Mouse (Mus musculus) small intestine, adult 2 months (tissue): Measurements from ENCODE around the gene Hormad2. TPM values are rescaled to one million over a fixed set of nuclear protein-coding genes. Genes with fewer than 3 reads are reported as not detected.

Experiments
- H3K27ac ChIP-seq: fragments of 200-500 bp; 2 replicates; pipeline ENCODE4 v1.5.1; 2012; ENCODE audit warnings: low read depth, low read length, control low read depth, inconsistent platforms; ENCODE audit not compliant: insufficient read depth
- H3K27me3 ChIP-seq: fragments of 200-500 bp; 2 replicates; pipeline ENCODE4 v1.6.1; 2012; ENCODE audit warnings: mild to moderate bottlenecking, moderate library complexity, low read length, inconsistent platforms; ENCODE audit not compliant: control insufficient read depth, insufficient read depth
- H3K36me3 ChIP-seq: fragments of 200-500 bp; 2 replicates; pipeline ENCODE4 v1.6.1; 2012; ENCODE audit warnings: mild to moderate bottlenecking, low read length, control low read depth, inconsistent platforms; ENCODE audit not compliant: control insufficient read depth, insufficient read depth
- H3K4me1 ChIP-seq: fragments of 200-500 bp; 2 replicates; pipeline ENCODE4 v1.6.1; 2012; ENCODE audit warnings: low read length, inconsistent platforms, mixed read lengths; ENCODE audit not compliant: control insufficient read depth, insufficient read depth, insufficient read length
- H3K4me3 ChIP-seq: fragments of 200-500 bp; 2 replicates; pipeline ENCODE4 v1.5.1; 2012; ENCODE audit warnings: low read depth, mild to moderate bottlenecking, control low read depth, inconsistent platforms, low read length, moderate library complexity
- CTCF ChIP-seq: fragments of 200-500 bp; IDR thresholded peaks from 2 replicates; pipeline ENCODE4 v1.5.1; 2012; ENCODE audit warnings: low read depth, mild to moderate bottlenecking, control low read depth, inconsistent platforms, low read length, moderate library complexity, mixed read lengths; ENCODE audit not compliant: insufficient replicate concordance, insufficient read length; ENCODE audit errors: extremely low read depth
- POLR2A ChIP-seq: fragments of 200-500 bp; IDR thresholded peaks from 2 replicates; pipeline ENCODE4 v1.6.1; 2012; ENCODE audit warnings: low read depth, mild to moderate bottlenecking, control low read depth, inconsistent platforms, low read length, moderate library complexity
- WGBS: fragments of 180-500 bp; shearing (Covaris S2); methylation state at CpG from one replicate; pipeline ENCODE4 v1.1.7; 2018; 5-methylcytosine and 5-hydroxymethylcytosine counted together
- polyA plus RNA-seq: library from polyadenylated mRNA; depleted of rRNA; stranded (reverse); fragments of >200 nt; gene quantifications from 2 replicates; pipeline ENCODE4 v1.2.3, GENCODE M21; 2012; rRNA removed

The Hormad2 gene
- polyA plus RNA-seq, 1 experiment = not detected

DNA sequence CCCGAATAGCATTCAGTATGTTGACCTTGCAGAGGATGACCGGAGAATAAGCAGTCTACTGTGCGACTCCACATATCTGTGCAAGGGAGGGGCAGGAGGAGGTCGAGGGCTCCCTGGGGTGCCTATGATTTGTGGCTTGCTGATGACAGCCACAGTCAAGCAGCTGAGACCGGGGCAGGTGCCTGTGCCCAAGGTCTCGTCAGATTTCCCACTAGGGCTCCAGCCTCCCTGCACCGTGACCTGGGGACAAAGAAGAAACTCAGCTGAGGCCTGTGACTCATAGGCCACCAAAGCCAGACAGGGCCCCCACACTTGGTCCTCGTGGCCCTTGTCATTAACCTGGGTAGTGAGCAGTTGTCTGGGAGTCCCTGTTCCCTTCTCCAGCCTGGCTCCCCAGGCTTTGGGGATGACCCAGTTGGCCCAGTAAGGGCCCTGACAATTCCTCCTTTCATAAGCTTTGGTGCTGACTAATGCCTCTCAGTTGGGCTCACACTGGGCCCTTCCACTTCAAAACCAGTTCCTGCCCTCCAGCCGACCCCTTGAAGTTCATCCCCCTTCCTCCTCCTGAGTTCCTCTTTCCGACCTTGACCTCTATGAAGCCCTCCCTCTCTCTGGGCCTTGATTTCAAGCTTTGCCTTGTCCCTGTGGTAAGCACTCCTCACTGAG is 144.2 kb downstream of the Hormad2 start:
- Histone ChIP-seq H3K36me3 (no peaks in the 10 kb centered on the region), H3K4me1 (peaks cover 11% of the 10 kb centered on the region)
- WGBS = 73% methylated on average over 10 of the region's 10 CpGs

More for the DNA sequence above, 144.2 kb downstream of the Hormad2 start:
- Histone ChIP-seq H3K27ac (no peak overlapping the region), H3K4me3 (no peak overlapping the region), H3K27me3 (no peaks in the 10 kb centered on the region)
- TF ChIP-seq CTCF (no peak), POLR2A (no peak)

Other genes with a start within 250 kb of the Hormad2 start
- gene Castor1, start 222.9 kb downstream of the Hormad2 start, polyA plus RNA-seq = 2.6 and 2.7 TPM in 2 replicates
- 0.19 and 0.48 TPM in 2 replicates for gene Osm, start 204.7 kb downstream of the Hormad2 start, polyA plus RNA-seq
- gene Lif, start 183.5 kb downstream of the Hormad2 start, polyA plus RNA-seq = 1.5 and 5.6 TPM in 2 replicates
- 10.4 and 19.6 TPM in 2 replicates for gene Mtmr3, start 153.8 kb upstream of the Hormad2 start, polyA plus RNA-seq
- not detected in 2 replicates for gene Gm11032, start 179.0 kb upstream of the Hormad2 start, polyA plus RNA-seq
- 7.8 and 17.2 TPM in 2 replicates for gene Ascc2, start 196.6 kb upstream of the Hormad2 start, polyA plus RNA-seq